Comparison of ENCODE assay signal across 8 mouse cellular contexts in the genomic region with DNA sequence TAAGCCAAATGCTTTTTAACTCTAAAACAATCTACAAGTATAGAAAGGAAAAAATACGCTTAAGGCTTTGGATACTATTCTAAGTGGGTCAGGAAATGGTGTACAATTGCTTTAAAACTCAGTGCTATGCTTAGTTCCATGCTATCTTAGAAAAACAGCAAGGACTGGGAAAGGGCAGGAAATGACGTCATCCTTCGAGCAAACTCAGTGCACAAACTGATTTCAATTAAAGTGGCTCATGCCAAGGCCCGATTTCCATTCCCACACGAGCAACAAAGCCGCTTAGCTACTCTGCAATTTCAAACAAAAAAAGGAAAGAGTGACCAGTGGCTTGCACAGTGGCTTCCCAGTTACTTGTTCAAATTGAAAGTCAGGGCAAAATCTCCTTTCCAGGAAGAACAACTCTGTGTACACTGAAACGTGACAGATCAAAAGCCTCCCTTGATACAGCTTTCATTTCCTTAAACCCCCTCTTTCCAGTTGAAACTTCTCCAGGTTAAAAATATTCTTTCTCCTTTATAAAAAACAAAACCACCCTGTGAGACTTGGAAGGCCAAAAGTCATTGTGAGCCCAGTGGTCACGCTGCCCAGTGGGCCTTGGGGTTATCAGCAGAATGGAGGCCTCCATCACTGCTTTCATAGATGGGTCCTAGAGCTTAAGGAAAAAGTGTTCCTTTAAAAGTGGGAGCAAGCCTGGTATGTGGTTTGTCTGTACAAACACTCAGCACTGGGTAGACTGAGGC. TPM values are rescaled to one million over a fixed set of nuclear protein-coding genes. Genes with fewer than 3 reads are reported as not detected.
A peak's percentile ranks its signal among the peaks of the same experiment; 100 is the strongest.
DNase-seq lines count a peak whose midpoint lies in the region; ATAC-seq and TF ChIP-seq lines count a peak whose summit lies in the region.

No protein-coding gene starts in this region.

- no peaks in the 10 kb centered on the region for H3K27me3 ChIP-seq in forebrain, postnatal 0 days (ENCODE audit: insufficient read depth, low read length)
- no peaks in the 10 kb centered on the region for H3K27me3 ChIP-seq in forebrain, embryonic 11.5 days (ENCODE audit: control insufficient read depth, insufficient read depth, low read length)
- no peaks in the 10 kb centered on the region for H3K27me3 ChIP-seq in intestine, embryonic 16.5 days (replicated peaks; ENCODE audit: control insufficient read depth, insufficient read depth, low read length)
- no peaks in the 10 kb centered on the region for H3K27me3 ChIP-seq in forebrain, embryonic 13.5 days

- no peak for TF ChIP-seq CTCF in forebrain, postnatal 0 days (IDR thresholded peaks at IDR 0.05; ENCODE audit: low read depth)

- H3K27ac ChIP-seq in forebrain, postnatal 0 days (ENCODE audit: low read depth, low read length): no peak overlapping the region
- no peak overlapping the region for H3K27ac ChIP-seq in forebrain, embryonic 11.5 days (ENCODE audit: low read depth, low read length)
- peak overlapping the region; percentile 31; the same call in 1 of the 2 replicates for H3K27ac ChIP-seq in intestine, embryonic 16.5 days (ENCODE audit: low read length)
- no peak overlapping the region for H3K27ac ChIP-seq in forebrain, embryonic 13.5 days

- no peak overlapping the region for H3K4me3 ChIP-seq in forebrain, postnatal 0 days (ENCODE audit: low read depth, low read length)
- no peak overlapping the region for H3K4me3 ChIP-seq in forebrain, embryonic 11.5 days (ENCODE audit: low read depth, low read length)
- H3K4me3 ChIP-seq in intestine, embryonic 16.5 days (ENCODE audit: low read length): no peak overlapping the region
- no peak overlapping the region for H3K4me3 ChIP-seq in forebrain, embryonic 13.5 days

- H3K4me2 ChIP-seq in forebrain, postnatal 0 days (ENCODE audit: low read depth): no peak overlapping the region
- no peak overlapping the region for H3K4me2 ChIP-seq in forebrain, embryonic 11.5 days (ENCODE audit: low read depth, low read length, severe bottlenecking)
- H3K4me2 ChIP-seq in intestine, embryonic 16.5 days (ENCODE audit: low read depth, low read length): no peak overlapping the region
- H3K4me2 ChIP-seq in forebrain, embryonic 13.5 days: no peak overlapping the region

- peak; percentile 27 for DNase-seq in forebrain, postnatal 0 days
- no peak for DNase-seq in forebrain, embryonic 11.5 days (ENCODE audit: low spot score)
- DNase-seq in 3T3-L1 (ENCODE audit: low read depth, low spot score): peak; percentile 62
- DNase-seq in fibroblast of lung, adult 2 months (ENCODE audit: low read depth): peak; percentile 65
- DNase-seq in right cerebral cortex, postnatal 10 days (ENCODE audit: low spot score in 2 of 2): peak; percentile 42 to 64
- no peak for DNase-seq in cerebellum, postnatal 25 days

- WGBS in forebrain, postnatal 0 days: 48% methylated on average over 8 of the region's 8 CpGs
- WGBS in forebrain, embryonic 11.5 days: 72% methylated on average over 8 of the region's 8 CpGs
- WGBS in intestine, embryonic 16.5 days: 55% methylated on average over 8 of the region's 8 CpGs
- 73% methylated on average over 8 of the region's 8 CpGs for WGBS in forebrain, embryonic 13.5 days

- H3K4me1 ChIP-seq in forebrain, postnatal 0 days (ENCODE audit: insufficient read depth): no peaks in the 10 kb centered on the region
- no peaks in the 10 kb centered on the region for H3K4me1 ChIP-seq in forebrain, embryonic 11.5 days (replicated peaks; ENCODE audit: control insufficient read depth, insufficient read depth, low read length)
- H3K4me1 ChIP-seq in intestine, embryonic 16.5 days (ENCODE audit: control insufficient read depth, insufficient read depth, low read length): peaks cover 7% of the 10 kb centered on the region; the same call in 1 of the 2 replicates
- H3K4me1 ChIP-seq in forebrain, embryonic 13.5 days: no peaks in the 10 kb centered on the region

- ATAC-seq in forebrain, postnatal 0 days: peak; percentile 36; the same call in 1 of the 2 replicates
- no peak for ATAC-seq in forebrain, embryonic 11.5 days (replicated peaks; ENCODE audit: low FRiP score)
- ATAC-seq in intestine, embryonic 16.5 days: no peak
- ATAC-seq in forebrain, embryonic 13.5 days: no peak

- H3K36me3 ChIP-seq in forebrain, postnatal 0 days (ENCODE audit: insufficient read depth): peaks cover 11% of the 10 kb centered on the region; the same call in 1 of the 2 replicates
- H3K36me3 ChIP-seq in forebrain, embryonic 11.5 days (ENCODE audit: control insufficient read depth, insufficient read depth, low read length): no peaks in the 10 kb centered on the region
- H3K36me3 ChIP-seq in intestine, embryonic 16.5 days (ENCODE audit: control insufficient read depth, insufficient read depth, low read length): no peaks in the 10 kb centered on the region
- H3K36me3 ChIP-seq in forebrain, embryonic 13.5 days (ENCODE audit: poor library complexity, severe bottlenecking): peaks cover 18% of the 10 kb centered on the region; the same call in 1 of the 2 replicates

- no peaks in the 10 kb centered on the region for H3K9me3 ChIP-seq in forebrain, postnatal 0 days (ENCODE audit: low read length)
- no peaks in the 10 kb centered on the region for H3K9me3 ChIP-seq in forebrain, embryonic 11.5 days (ENCODE audit: control insufficient read depth, low read length)
- H3K9me3 ChIP-seq in intestine, embryonic 16.5 days (ENCODE audit: control insufficient read depth, low read length): no peaks in the 10 kb centered on the region
- no peaks in the 10 kb centered on the region for H3K9me3 ChIP-seq in forebrain, embryonic 13.5 days (replicated peaks)

- no peak overlapping the region for H3K9ac ChIP-seq in forebrain, postnatal 0 days
- no peak overlapping the region for H3K9ac ChIP-seq in forebrain, embryonic 11.5 days (ENCODE audit: low read length)
- H3K9ac ChIP-seq in intestine, embryonic 16.5 days (ENCODE audit: low read depth, low read length): no peak overlapping the region
- no peak overlapping the region for H3K9ac ChIP-seq in forebrain, embryonic 13.5 days

RNA-seq across cellular contexts. Expression of gene Gm9913, which starts 34.2 kb away (rescaled TPM):
- 0.05 and 0.15 TPM in 2 replicates for total RNA-seq in forebrain, postnatal 0 days (2014; rRNA removed)
- polyA plus RNA-seq in forebrain, postnatal 0 days (2015; fragmentation: Nextera tagmentation; extraction: Ambion mirVana): 0.09 and 0.23 TPM in 2 replicates
- 0.27 and 0.31 TPM in 2 replicates for polyA plus RNA-seq in forebrain, embryonic 11.5 days (2014; fragmentation: Nextera tagmentation; extraction: Ambion mirVana)
- 0.16 and 0.51 TPM in 2 replicates for polyA plus RNA-seq in intestine, embryonic 16.5 days (2015; fragmentation: Nextera tagmentation; extraction: Ambion mirVana)
- 0.10 TPM in 1 of 2 replicates, not detected in the other for polyA plus RNA-seq in forebrain, embryonic 13.5 days (2015; fragmentation: Nextera tagmentation; extraction: Ambion mirVana)

RNA-seq across cellular contexts. Expression of gene Fbn1, which starts 37.1 kb away (rescaled TPM):
- total RNA-seq in forebrain, postnatal 0 days (2014; rRNA removed): 10.7 and 16.7 TPM in 2 replicates
- polyA plus RNA-seq in forebrain, postnatal 0 days (2015; fragmentation: Nextera tagmentation; extraction: Ambion mirVana): 1.1 and 1.7 TPM in 2 replicates
- polyA plus RNA-seq in forebrain, embryonic 11.5 days (2014; fragmentation: Nextera tagmentation; extraction: Ambion mirVana): 8.0 and 8.8 TPM in 2 replicates
- polyA plus RNA-seq in intestine, embryonic 16.5 days (2015; fragmentation: Nextera tagmentation; extraction: Ambion mirVana): 12.6 and 15.6 TPM in 2 replicates
- 1.7 and 1.8 TPM in 2 replicates for polyA plus RNA-seq in forebrain, embryonic 13.5 days (2015; fragmentation: Nextera tagmentation; extraction: Ambion mirVana)

Comparison
In these comparisons a context has a peak if more than half of its experiments do, and no peak if none do; other contexts are left out.
1. DNase-seq: peak in forebrain, postnatal 0 days (single experiment), 3T3-L1 (single experiment), fibroblast of lung, adult 2 months (single experiment) and right cerebral cortex, postnatal 10 days (2 of 2); none in forebrain, embryonic 11.5 days (single experiment) and cerebellum, postnatal 25 days (0 of 2).